Mouse (Mus musculus): ENCODE data around the gene Mboat7.
"Not testable (repeated sequence)": the region's sequence is repeated elsewhere in the genome, so short reads cannot be mapped to it uniquely, and the experiment has no call there.

GRCm38 (mm10) chr7:3705461-3705860 lies 12.1 kb upstream of the Mboat7 start:
- TF ChIP-seq POLR2A (IDR thresholded peaks at IDR 0.05; ENCODE audit: low read depth, low read length); CTCF (IDR thresholded peaks at IDR 0.05; ENCODE audit: borderline replicate concordance, insufficient read depth, low read length): not testable (repeated sequence)

Data from embryonic fibroblast, embryonic 13.5 days (primary cell).